Mouse (Mus musculus) midbrain, embryonic 14.5 days (tissue): ENCODE measurements at regions not wholly inside any gene's neighbourhood (a gene's known extent, or its start where the extent isn't known, plus 50 kb on each side); places are given as distances from the start of the nearest gene placed in this dataset.

Experiments used
- ATAC-seq: fragments of 200-750 bp; cut with Nextera tagmentation; 2 replicates; pipeline ENCODE4 v1.8.0; 2017; ENCODE audit warnings: moderate number of reproducible peaks, moderate library complexity; ENCODE audit not compliant: low FRiP score, low TSS enrichment
- DNase-seq: peaks from one replicate; pipeline ENCODE4 v3.0.0-alpha.2; 2015
- H3K27ac ChIP-seq: fragments of 300-500 bp; sonication (generic); replicated peaks from 2 replicates; pipeline ENCODE4 v1.5.1; 2014; ENCODE audit warnings: mild to moderate bottlenecking, low read depth, low read length, moderate library complexity
- H3K27me3 ChIP-seq: fragments of 300-500 bp; sonication (generic); 2 replicates; pipeline ENCODE4 v1.6.1; 2014; ENCODE audit warnings: low read length, control low read depth, mixed read lengths; ENCODE audit not compliant: control insufficient read depth, insufficient read depth
- H3K36me3 ChIP-seq: fragments of 300-500 bp; sonication (generic); 2 replicates; pipeline ENCODE4 v1.6.1; 2014; ENCODE audit warnings: low read length, control low read depth; ENCODE audit not compliant: control insufficient read depth, insufficient read depth
- H3K4me1 ChIP-seq: fragments of 300-500 bp; sonication (generic); 2 replicates; pipeline ENCODE4 v1.6.1; 2014; ENCODE audit warnings: mild to moderate bottlenecking, antibody characterized with exemption, low read length, control low read depth; ENCODE audit not compliant: control insufficient read depth, insufficient read depth
- H3K4me2 ChIP-seq: fragments of 300-500 bp; sonication (generic); 2 replicates; pipeline ENCODE4 v1.6.1; 2014; ENCODE audit warnings: mild to moderate bottlenecking, low read length, moderate library complexity
- H3K4me3 ChIP-seq: fragments of 300-500 bp; sonication (generic); replicated peaks from 2 replicates; pipeline ENCODE4 v1.5.1; 2014; ENCODE audit warnings: low read depth, low read length
- H3K9ac ChIP-seq: fragments of 300-500 bp; sonication (generic); replicated peaks from 2 replicates; pipeline ENCODE4 v1.6.1; 2014; ENCODE audit warnings: mild to moderate bottlenecking, low read length, moderate library complexity
- H3K9me3 ChIP-seq: fragments of 300-500 bp; sonication (generic); 2 replicates; pipeline ENCODE4 v1.6.1; 2016; ENCODE audit warnings: low read length, control low read depth, mixed read lengths; ENCODE audit not compliant: control insufficient read depth
- WGBS: fragments of 180-500 bp; shearing (Covaris S2); extraction: QIAGEN DNeasy Blood & Tissue Kit; methylation state at CpG from one replicate; pipeline ENCODE4 v1.1.7; 2014; 5-methylcytosine and 5-hydroxymethylcytosine counted together

GRCm38 (mm10) chr10:91535392-91535791 is 354.3 kb upstream of the Tmpo start:
- Histone ChIP-seq H3K27ac (no peak overlapping the region), H3K4me2 (no peak overlapping the region), H3K4me3 (no peak overlapping the region), H3K9me3 (no peaks in the 10 kb centered on the region), H3K9ac (no peak overlapping the region), H3K36me3 (no peaks in the 10 kb centered on the region), H3K4me1 (peaks cover 7% of the 10 kb centered on the region; the same call in 1 of the 2 replicates), H3K27me3 (no peaks in the 10 kb centered on the region)
- ATAC-seq (no peak), DNase-seq (no peak)
- 35% methylated on average over 2 of the region's 2 CpGs for WGBS

- ATAC-seq, result no peak
- H3K36me3 ChIP-seq, result no peaks in the 10 kb centered on the region
- DNase-seq, result no peak
- H3K4me1 ChIP-seq, result no peaks in the 10 kb centered on the region
- H3K9me3 ChIP-seq, result peaks cover 3% of the 10 kb centered on the region; the same call in 1 of the 2 replicates
- H3K4me2 ChIP-seq, result no peak overlapping the region
- no peak overlapping the region for H3K4me3 ChIP-seq
- H3K9ac ChIP-seq, result no peak overlapping the region
- H3K27me3 ChIP-seq, result no peaks in the 10 kb centered on the region
- 90% methylated on average over 2 of the region's 2 CpGs for WGBS
- H3K27ac ChIP-seq, result no peak overlapping the region
These were observed 347.2 kb upstream of the Tmpo start for GRCm38 (mm10) chr10:91528305-91528704.

- ATAC-seq (no peak), DNase-seq (peak; percentile 50)
- H3K4me1 ChIP-seq, result peaks cover 5% of the 10 kb centered on the region; the same call in 1 of the 2 replicates
- H3K9me3 ChIP-seq, result no peaks in the 10 kb centered on the region
- H3K9ac ChIP-seq, result no peak overlapping the region
- H3K27me3 ChIP-seq, result no peaks in the 10 kb centered on the region
- no peaks in the 10 kb centered on the region for H3K36me3 ChIP-seq
- 20% methylated on average over 2 of the region's 2 CpGs for WGBS
- H3K4me2 ChIP-seq, result no peak overlapping the region
- no peak overlapping the region for H3K4me3 ChIP-seq
- no peak overlapping the region for H3K27ac ChIP-seq
These were observed 340.1 kb upstream of the Tmpo start for GRCm38 (mm10) chr10:91521168-91521567.

GRCm38 (mm10) chr10:91515021-91515371 is 333.9 kb upstream of the Tmpo start:
- Histone ChIP-seq H3K27me3 (no peaks in the 10 kb centered on the region), H3K4me3 (no peak overlapping the region), H3K9me3 (0 out of 2 replicates have a peak, but pooled peaks cover 2% of the 10 kb centered on the region), H3K4me1 (no peaks in the 10 kb centered on the region), H3K4me2 (no peak overlapping the region), H3K9ac (no peak overlapping the region), H3K36me3 (no peaks in the 10 kb centered on the region), H3K27ac (no peak overlapping the region)
- ATAC-seq (no peak), DNase-seq (no peak)
- WGBS, result 58% methylated on average over 2 of the region's 2 CpGs

- Histone ChIP-seq H3K9ac (no peak overlapping the region), H3K9me3 (0 out of 2 replicates have a peak, but pooled peaks cover 2% of the 10 kb centered on the region), H3K4me2 (no peak overlapping the region), H3K4me1 (no peaks in the 10 kb centered on the region), H3K27ac (no peak overlapping the region), H3K4me3 (no peak overlapping the region), H3K27me3 (no peaks in the 10 kb centered on the region), H3K36me3 (no peaks in the 10 kb centered on the region)
- no peak for ATAC-seq
- 86% methylated on average over 9 of the region's 9 CpGs for WGBS
- no peak for DNase-seq
These were observed 333.3 kb upstream of the Tmpo start for GRCm38 (mm10) chr10:91514163-91515020.

GRCm38 (mm10) chr10:91507038-91507437 is 325.9 kb upstream of the Tmpo start:
- Histone ChIP-seq H3K9me3 (no peaks in the 10 kb centered on the region), H3K4me3 (no peak overlapping the region), H3K9ac (no peak overlapping the region), H3K27me3 (no peaks in the 10 kb centered on the region), H3K4me2 (no peak overlapping the region), H3K4me1 (peaks cover 3% of the 10 kb centered on the region; the same call in 1 of the 2 replicates), H3K36me3 (no peaks in the 10 kb centered on the region), H3K27ac (no peak overlapping the region)
- WGBS, result 91% methylated on average over 7 of the region's 7 CpGs
- ATAC-seq (no peak), DNase-seq (no peak)

GRCm38 (mm10) chr10:91504891-91505290 is 323.8 kb upstream of the Tmpo start:
- no peaks in the 10 kb centered on the region for H3K36me3 ChIP-seq
- 62% methylated on average over 12 of the region's 12 CpGs for WGBS
- H3K27me3 ChIP-seq, result no peaks in the 10 kb centered on the region
- ATAC-seq (no peak), DNase-seq (peak; percentile 53)
- no peak overlapping the region for H3K9ac ChIP-seq
- H3K4me1 ChIP-seq, result peaks cover 3% of the 10 kb centered on the region; the same call in 1 of the 2 replicates
- H3K27ac ChIP-seq, result no peak overlapping the region
- H3K4me3 ChIP-seq, result no peak overlapping the region
- H3K9me3 ChIP-seq, result no peaks in the 10 kb centered on the region
- H3K4me2 ChIP-seq, result no peak overlapping the region

GRCm38 (mm10) chr10:91498543-91498942 is 317.4 kb upstream of the Tmpo start:
- ATAC-seq (no peak), DNase-seq (no peak)
- Histone ChIP-seq H3K4me2 (no peak overlapping the region), H3K4me3 (no peak overlapping the region), H3K4me1 (no peaks in the 10 kb centered on the region), H3K27ac (no peak overlapping the region), H3K9ac (no peak overlapping the region), H3K27me3 (no peaks in the 10 kb centered on the region), H3K36me3 (no peaks in the 10 kb centered on the region), H3K9me3 (no peaks in the 10 kb centered on the region)
- 85% methylated on average over 4 of the region's 4 CpGs for WGBS

- Histone ChIP-seq H3K4me2 (no peak overlapping the region), H3K4me3 (no peak overlapping the region), H3K9me3 (no peaks in the 10 kb centered on the region), H3K27ac (no peak overlapping the region), H3K36me3 (no peaks in the 10 kb centered on the region), H3K27me3 (no peaks in the 10 kb centered on the region), H3K9ac (no peak overlapping the region), H3K4me1 (no peaks in the 10 kb centered on the region)
- ATAC-seq (no peak), DNase-seq (no peak)
- 96% methylated on average over 2 of the region's 2 CpGs for WGBS
These were observed 283.6 kb upstream of the Tmpo start for GRCm38 (mm10) chr10:91464691-91465090.
